Mouse (Mus musculus) brain, adult 2 months (tissue): ENCODE results near the gene Oser1.
A peak's percentile ranks its signal among the peaks of the same experiment; 100 is the strongest.

Experiments
- DNase-seq: peaks from one replicate; pipeline ENCODE4 v3.0.0; 2011; ENCODE audit warnings: low read depth, low spot score

Oser1 gene

GRCm38 (mm10) chr2:163404037-163404815, 20.3 kb downstream of the Oser1 start:
- no peak for DNase-seq

- peak; percentile 89 for DNase-seq
Observed at GRCm38 (mm10) chr2:163401221-163401620, 23.3 kb downstream of the Oser1 start.

- no peak for DNase-seq
Observed at GRCm38 (mm10) chr2:163399222-163399621, 25.3 kb downstream of the Oser1 start.

DNA sequence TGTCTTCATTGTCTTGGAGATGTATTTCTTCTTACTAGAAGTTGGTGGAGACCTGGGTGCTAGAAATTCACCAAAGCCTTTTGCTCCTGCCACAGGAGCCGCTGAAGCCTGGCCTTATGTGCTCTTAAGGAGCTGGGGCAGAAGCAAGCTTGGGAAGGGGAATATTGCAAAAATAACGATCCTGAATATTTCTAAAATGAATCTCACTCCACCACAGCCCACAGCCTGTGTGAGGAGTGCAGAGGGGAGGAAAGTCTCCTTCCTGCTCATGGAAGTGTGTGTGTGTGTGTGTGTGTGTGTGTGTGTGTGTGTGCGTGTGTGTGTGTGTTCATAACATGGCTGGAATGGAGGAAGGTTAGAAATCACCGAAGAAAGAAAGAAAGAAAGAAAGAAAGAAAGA, 25.7 kb downstream of the Oser1 start:
- no peak for DNase-seq

- DNase-seq = no peak
Observed at GRCm38 (mm10) chr2:163397905-163398304, 26.6 kb downstream of the Oser1 start, which contains the start of gene Jph2. Jph2 (minus strand) TSS chr2:163397993.

DNA sequence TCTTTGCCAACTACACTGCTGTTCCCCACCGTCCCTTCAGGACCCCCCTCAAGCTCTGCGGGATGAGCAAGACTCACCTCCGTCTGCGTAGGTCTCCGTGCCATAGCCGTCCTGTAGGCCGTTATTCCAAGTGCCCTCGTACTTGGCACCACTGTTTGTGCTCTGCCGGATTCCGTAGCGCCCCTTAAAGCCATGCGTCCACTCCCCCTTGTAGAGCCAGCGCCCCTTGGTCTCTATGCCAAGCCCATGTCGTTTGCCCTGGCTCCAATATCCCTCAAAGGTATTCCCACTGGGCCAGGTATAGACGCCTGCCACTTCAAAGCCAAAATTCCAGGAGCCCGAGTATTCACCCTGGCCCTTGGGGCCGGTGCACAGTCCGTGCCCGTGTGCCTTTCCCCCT, 27.4 kb downstream of the Oser1 start:
- DNase-seq = no peak

DNA sequence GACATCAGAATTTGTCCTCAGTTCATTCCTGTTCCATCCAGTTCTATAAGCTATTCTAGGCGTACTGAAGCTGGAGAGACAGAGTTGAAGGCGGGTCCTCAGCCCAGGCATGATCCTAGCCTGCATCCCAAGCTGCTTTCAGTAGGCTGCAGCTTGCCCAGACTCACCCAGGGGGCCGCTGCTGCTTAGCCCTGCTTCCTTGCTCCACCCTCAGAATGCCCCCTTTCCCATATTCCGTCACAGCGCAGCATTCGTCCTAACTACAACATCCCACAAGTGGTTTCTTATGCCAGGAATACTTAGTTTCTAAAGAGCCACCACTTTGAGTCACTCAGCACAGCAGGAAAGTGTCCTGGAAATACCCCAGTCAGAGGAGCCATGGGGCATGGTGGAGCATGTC, 29.5 kb downstream of the Oser1 start:
- DNase-seq = no peak

GRCm38 (mm10) chr2:163393976-163394375, 30.5 kb downstream of the Oser1 start:
- no peak for DNase-seq

- DNase-seq = no peak
Observed at GRCm38 (mm10) chr2:163393241-163393640, 31.3 kb downstream of the Oser1 start.

GRCm38 (mm10) chr2:163392436-163392835, 32.1 kb downstream of the Oser1 start:
- no peak for DNase-seq

- DNase-seq = no peak
Observed at GRCm38 (mm10) chr2:163386423-163387190, 37.9 kb downstream of the Oser1 start.

GRCm38 (mm10) chr2:163385126-163385525, 39.4 kb downstream of the Oser1 start:
- DNase-seq = no peak

GRCm38 (mm10) chr2:163381246-163381645, 43.3 kb downstream of the Oser1 start:
- peak; percentile 12 for DNase-seq

DNA sequence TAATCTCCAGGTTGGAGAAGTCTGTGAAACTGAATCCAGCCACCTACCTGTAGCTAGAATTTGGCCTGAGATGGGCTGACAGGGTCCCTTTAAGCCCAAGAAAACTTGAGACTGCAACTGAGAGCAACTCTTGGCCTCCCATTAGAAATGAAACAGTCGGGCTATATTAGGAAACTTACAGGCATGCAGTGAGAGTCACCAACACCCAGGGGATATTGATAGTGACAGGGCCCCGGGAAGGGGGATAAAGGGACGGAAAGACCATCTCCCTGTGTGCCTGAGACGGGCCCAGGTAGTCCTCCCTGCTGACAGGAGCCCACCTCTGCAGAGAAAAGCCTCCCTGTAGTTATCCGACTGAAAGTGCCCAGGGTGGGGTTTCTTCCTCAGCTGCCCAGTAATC, 45.1 kb downstream of the Oser1 start:
- no peak for DNase-seq

GRCm38 (mm10) chr2:163376082-163376481, 48.4 kb downstream of the Oser1 start:
- no peak for DNase-seq

DNA sequence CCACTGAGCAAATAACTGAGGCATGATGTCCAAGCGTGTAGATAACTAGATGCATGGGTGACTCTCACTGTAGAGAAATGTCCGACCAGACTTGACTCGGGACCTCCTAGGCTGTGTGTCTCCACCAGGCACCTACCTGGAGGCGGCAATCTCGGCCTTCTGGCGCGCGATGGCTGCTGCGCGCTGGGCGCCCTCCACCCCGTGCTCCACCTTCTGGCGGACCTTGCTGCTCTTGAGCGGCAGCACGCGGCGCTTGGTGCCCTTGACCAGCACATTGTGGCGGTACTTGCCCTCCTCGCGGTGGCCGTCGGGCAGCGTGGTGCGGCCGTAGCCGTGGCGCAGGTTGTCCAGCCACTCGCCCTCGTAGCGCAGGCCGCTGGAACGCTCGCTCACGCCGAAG, 49.0 kb downstream of the Oser1 start:
- DNase-seq = no peak

GRCm38 (mm10) chr2:163372627-163373026, 51.9 kb downstream of the Oser1 start:
- no peak for DNase-seq

GRCm38 (mm10) chr2:163370175-163370574, 54.3 kb downstream of the Oser1 start:
- DNase-seq = no peak

DNA sequence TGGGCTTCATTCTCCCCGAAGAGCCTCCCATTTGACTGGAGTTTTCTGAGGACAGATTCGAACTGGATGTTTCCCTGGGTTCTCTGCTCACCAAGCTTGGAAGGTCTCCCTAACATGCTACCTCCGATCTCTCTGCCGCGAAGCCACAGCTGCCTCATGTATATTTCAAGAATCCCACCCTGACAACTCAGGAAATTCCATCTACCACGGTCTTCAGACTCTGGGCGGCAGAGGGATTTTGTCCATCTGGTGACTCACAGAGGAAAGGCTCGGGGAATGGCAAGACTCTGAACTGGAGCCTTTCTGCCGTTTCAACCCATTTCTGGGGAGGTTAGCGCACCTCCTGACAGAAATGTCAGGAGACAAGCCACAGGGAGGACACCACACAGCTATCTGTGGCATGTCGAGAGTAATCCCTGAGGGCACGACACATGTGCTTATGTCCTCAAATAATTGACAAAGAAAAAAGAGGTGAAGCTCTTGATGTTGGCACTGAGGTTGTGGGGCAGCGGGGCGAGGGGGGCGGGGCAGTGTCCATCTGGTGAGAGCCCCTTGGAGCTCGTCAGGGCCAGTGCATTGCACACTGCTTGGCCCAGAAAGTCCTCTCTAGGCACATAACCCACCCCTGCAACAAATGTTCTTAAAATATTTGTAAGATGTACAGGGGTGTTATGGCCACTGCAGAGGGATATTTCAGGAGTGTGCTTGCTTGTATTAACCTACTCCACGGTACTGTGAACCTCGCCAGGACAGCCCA, 59.5 kb downstream of the Oser1 start:
- no peak for DNase-seq

DNA sequence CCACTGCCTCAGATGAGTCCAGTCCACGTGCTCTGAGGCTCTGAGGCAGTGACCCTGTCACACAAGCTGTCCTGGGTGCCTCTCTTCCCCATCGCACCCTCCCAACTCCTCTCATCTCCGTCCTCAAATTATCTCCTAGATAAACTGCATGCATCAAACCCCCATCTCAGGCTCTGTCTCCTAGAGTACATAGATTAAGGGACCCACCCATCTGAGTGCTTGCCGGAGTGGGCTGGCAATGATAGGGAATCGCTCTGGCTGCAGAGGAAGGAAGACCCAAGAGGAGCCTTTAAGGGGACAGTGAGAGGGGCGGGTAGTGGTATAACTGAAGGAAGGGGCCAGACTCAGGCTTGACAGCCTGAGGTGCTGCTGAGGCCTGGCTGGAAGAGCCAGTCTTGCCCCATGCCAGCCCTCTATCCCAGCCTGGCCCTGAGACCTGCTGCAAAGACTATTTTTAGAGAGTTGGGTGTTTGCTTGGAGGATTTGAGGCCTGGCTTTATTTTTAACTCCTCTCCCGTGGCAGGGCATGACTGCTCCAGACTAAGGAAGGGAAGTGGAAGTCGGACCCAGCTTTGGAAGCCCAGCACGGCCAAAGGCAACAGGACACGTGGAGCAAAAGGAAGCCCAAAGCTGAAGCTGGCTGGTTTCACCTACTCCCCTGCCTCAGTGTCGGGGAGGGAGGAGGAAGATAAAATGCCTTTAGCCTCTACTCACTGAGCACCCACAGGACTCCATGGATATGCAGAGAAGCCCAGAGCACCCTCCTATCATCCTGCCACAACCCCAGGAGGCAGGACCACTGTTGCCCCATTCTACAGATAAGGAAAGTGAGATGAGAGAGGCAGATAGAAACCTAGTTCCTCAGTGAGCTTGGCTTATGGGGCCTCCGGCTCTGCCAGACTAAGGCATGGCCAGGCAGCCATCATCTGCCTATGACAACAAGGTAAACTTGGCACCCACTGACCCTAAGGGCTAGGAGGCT, 61.3 kb downstream of the Oser1 start:
- DNase-seq = peak; percentile 5
